Mouse (Mus musculus) 416B (cell line): Measurements from ENCODE around the gene Slc25a39.

ENCODE experiments used
- DNase-seq: peaks from one replicate; pipeline ENCODE4 v3.0.0; 2011; ENCODE audit warnings: low read depth

The Slc25a39 gene

DNA sequence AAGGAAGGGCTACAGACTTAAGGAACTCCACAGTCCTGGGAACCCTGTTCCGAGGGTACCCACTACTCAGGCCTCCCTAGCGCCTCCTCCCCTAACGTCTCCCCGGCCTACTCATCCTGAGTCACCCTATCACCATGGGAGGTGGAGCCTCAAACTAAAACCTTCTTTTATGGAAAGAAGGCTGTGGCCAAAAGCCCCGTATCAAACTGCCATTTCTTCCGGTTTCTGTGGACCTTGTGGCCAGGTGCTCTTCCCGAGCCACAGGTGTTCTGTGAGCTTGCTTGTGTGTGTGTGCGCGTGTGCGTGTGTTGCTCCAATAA is 28.7 kb upstream of the Slc25a39 start:
- DNase-seq = no peak

DNA sequence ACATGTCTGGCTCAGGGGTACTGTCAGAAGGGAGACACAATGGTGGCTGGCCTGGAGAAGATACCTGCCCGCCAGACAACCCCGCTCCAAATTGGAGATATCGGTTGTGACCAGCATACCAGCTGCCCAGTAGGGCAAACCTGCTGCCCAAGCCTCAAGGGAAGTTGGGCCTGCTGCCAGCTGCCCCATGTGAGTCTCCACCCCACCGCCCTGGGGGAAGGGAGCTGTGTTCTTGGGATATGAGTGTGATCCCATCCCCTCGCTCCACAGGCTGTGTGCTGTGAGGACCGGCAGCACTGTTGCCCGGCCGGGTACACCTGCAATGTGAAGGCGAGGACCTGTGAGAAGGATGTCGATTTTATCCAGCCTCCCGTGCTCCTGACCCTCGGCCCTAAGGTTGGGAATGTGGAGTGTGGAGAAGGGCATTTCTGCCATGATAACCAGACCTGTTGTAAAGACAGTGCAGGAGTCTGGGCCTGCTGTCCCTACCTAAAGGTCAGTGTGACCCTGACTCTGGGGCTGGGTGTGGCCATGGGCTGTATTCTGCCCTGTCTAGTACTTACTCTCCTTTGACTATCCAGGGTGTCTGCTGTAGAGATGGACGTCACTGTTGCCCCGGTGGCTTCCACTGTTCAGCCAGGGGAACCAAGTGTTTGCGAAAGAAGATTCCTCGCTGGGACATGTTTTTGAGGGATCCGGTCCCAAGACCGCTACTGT is 28.2 kb upstream of the Slc25a39 start:
- DNase-seq = no peak

DNA sequence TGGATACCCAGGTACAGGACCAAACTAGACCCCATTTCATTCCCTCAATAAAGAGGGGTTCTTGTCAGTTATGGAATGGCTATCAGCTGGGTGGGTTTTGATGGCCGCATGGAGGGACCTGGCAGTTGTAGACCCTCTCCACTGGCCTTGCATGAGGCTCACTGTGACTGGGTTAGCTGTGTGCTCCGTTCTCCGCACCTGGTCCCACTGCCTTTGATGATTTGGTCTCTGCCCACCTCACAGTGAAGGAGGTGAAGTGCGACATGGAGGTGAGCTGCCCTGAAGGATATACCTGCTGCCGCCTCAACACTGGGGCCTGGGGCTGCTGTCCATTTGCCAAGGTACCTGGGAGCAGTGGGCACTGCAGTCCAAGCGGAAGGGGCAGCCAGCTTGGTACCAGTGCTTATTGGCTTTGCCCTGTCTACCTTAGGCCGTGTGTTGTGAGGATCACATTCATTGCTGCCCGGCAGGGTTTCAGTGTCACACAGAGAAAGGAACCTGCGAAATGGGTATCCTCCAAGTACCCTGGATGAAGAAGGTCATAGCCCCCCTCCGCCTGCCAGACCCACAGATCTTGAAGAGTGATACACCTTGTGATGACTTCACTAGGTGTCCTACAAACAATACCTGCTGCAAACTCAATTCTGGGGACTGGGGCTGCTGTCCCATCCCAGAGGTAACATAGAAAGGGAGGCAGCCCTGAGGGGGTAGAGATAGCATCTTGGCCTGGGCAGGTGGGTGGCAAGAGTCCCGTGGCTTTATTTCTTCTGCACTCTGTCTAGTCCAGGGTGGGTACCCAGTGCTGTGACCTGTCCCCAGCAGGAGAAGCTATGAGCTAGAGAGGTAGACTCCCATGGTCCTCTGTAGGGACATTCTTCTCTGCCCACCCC is 27.3 kb upstream of the Slc25a39 start:
- no peak for DNase-seq

DNA sequence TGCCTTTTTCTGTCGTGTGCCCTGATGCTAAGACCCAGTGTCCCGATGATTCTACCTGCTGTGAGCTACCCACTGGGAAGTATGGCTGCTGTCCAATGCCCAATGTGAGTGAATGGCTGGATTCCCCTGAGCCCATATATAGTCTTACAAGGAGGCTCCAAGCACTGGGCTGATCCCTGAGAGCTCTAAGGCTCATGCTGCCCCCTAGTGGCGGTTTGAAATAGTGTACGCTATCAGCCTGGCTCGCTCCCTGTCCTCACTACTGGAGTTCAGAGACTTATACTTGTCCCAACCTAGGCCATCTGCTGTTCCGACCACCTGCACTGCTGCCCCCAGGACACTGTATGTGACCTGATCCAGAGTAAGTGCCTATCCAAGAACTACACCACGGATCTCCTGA is 26.7 kb upstream of the Slc25a39 start:
- DNase-seq = peak; percentile 90

DNA sequence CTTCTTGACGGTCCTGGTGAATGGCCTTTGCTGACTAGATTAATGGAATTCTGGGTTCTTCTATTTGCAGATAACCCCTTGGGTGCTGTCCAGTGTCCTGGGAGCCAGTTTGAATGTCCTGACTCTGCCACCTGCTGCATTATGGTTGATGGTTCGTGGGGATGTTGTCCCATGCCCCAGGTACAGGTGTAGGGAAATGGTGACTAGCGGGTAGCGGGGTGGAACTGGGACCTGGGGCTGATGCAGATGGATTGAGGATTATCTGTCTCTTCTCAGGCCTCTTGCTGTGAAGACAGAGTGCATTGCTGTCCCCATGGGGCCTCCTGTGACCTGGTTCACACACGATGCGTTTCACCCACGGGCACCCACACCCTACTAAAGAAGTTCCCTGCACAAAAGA is 26.1 kb upstream of the Slc25a39 start:
- no peak for DNase-seq

DNA sequence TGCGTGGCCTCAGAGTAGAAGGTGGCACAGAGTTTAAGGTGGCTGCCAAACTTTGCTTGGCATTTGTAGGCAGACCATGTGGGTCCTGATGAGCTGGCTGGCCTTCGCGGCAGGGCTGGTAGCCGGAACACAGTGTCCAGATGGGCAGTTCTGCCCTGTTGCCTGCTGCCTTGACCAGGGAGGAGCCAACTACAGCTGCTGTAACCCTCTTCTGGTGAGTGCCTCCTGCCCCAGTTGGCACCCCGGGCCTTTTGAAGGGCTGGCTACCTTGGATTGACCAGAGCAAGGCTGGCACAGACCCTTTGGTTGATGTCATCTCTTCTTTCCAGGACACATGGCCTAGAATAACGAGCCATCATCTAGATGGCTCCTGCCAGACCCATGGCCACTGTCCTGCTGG is 25.1 kb upstream of the Slc25a39 start:
- DNase-seq = no peak

DNA sequence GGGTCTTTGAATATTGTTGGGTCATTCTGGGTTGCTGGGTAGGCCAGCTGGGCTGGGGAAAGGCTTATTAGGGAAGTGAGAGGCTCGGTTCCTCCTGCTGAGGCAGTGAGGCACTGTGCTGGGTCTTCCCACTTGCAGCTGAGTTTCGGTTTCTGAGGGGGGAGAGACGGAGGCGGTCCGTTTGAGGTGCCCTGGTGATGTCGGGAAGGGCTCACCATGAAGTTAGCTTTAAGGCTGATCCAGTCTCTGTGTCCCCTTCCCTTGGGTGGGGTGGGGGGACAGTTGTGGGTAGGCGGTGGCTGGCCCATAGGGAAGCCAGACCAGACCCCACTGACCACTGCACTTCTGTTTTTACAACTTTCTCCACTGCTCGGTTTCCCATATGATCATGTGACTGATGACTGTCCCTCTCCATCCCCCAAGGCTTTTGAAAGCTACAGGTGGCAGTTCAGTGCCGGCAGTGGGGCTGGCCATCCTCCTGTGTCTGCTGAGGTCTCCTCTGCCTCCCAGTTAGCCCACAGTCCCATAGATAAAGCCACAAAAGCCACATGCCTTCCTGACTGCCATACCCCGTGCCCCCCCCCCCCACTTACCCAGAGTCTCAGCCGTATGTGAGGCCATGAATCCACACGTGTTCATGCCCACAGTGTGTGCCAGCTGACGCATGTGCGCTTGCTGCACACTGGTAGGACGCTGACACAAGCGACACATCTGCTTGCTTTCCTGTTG is 24.5 kb upstream of the Slc25a39 start:
- peak; percentile 90 for DNase-seq

DNA sequence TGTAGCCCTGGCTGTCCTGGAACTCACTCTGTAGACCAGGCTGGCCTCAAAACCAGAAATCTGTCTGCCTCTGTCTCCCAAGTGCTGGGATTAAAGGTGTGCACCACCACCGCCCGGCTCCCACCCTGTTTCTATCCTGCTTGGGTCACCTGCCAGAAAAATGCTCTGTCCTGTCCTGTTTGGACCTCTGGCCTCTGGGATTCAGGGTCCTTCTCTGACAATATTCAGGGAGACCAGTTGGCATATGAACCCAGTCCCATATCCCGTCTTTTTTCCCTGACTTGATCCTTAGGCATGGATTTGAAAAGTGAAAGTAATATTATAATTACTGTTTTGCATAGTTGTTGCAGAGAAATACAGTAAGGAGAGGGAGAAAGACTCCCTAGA is 24.0 kb upstream of the Slc25a39 start:
- no peak for DNase-seq

DNA sequence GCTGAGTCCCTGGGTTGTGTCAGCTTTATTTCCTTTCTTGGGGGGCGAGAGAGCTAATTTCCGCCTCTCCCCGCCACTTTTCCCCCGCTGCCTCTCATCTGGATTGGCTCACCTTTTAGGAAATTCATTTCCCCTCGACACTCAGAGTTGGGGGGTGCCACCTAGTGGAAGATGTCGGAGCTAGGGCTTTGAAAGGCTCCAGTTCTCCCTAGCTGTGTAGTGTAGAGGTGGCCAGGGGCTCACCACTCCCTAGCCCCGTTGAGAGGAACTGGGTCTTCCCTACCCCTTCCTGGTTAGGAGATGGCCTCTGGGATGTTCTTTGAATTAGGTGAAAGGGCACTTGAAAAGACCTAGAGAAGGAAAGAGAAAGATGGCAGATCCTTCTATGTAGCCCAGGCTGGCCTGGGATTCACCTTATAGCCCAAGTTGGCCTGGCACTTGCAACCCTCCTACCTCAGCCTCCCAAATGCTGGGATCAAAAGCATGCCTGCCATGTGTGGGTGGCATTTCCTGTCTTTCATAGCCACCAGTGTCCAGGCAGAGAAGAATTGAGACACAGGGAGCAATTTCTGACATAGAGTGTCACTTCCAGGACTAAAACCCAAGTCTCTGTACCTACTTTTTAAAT is 23.4 kb upstream of the Slc25a39 start:
- DNase-seq = peak; percentile 86

DNA sequence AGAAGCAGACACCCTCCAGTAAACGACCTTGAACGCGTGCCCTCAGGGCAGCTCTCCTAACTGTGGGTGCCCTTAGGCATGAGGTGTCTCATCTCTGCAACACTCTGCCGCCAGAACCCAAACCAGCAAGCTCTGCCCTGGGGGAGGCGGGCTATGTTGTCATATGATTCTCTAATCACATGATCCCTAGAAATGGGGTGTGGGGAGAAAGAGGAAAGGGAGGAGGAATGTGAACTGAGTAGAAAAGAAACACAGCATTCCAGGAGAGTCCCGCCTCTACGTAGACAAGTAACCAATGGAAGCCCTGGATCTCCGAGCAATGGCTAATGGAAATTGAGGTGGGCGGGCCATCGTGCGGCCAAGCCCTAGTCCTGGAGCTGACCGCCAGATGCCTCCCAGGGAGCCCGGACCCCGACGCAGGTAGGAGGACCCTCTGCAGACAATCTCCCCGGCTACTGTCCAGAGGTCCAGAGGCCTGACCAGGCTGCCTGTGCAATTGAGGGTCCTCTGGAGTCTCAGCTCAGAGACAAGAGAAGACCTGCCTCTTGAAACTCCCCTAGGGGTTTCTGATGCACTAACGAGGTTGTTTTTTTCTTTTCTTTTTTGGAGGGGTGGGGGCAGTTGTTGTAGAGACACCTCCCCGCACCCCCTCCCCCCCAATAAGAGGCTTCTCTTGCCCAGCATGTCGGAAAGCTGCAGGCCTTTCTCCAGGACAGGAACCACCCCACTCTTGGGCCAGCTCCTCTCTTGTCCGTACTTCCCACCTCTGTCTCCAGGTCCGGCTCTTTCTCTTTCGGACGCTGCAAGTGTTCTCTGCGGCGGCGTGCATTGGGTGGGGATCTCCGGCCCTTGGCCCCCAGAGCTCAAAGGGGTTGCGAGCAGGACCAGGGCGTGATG is 22.6 kb upstream of the Slc25a39 start, which contains the start of gene Grn:
Grn (plus strand) TSS at position 195 of the 897 bp plus-strand sequence.
- DNase-seq = peak; percentile 98

DNA sequence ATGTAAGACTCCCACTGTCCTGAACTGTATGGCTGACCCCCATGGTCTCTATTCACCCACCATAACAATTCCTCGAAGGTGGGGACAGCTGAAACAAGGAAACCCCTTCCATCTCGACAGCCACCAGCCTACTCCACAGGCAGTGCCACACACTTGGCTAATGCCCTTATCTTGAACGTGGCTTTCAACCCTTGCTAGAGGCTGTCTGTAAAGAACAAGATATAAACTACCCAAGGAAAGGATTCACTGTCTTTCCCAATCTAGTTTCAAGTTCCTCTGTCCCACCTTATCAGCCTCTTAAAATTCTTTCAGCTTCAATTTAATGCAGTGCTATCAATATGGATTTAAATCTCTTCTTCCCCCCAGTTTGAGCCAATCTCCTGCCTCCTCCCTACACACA is 21.8 kb upstream of the Slc25a39 start:
- no peak for DNase-seq

DNA sequence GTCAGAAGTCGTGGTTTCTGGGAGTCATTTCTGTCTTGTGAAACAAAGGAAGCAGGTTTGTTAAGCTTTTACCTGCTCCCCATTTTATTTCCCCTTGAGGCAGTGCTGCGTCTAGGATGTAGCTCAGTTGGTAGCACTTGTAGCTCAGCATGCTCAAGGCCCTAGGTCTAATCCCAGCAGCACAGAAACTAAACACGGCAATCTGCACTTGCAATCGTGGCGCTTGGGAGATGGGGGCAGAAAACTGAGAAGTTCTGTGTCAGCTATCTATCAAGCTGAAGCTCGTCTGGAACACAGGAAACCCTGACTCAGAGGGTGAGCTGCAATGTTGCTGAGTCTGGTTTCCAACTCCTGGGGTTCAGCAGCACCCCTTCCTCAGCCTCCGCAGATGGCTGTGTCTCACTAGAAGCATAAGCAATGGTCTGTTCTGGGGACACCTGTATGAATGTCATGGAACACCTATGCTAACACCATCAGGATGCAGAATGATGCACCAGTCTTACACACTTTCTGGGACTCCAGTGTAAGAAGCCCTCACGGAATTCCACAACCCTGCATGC is 21.3 kb upstream of the Slc25a39 start:
- DNase-seq = peak; percentile 80

DNA sequence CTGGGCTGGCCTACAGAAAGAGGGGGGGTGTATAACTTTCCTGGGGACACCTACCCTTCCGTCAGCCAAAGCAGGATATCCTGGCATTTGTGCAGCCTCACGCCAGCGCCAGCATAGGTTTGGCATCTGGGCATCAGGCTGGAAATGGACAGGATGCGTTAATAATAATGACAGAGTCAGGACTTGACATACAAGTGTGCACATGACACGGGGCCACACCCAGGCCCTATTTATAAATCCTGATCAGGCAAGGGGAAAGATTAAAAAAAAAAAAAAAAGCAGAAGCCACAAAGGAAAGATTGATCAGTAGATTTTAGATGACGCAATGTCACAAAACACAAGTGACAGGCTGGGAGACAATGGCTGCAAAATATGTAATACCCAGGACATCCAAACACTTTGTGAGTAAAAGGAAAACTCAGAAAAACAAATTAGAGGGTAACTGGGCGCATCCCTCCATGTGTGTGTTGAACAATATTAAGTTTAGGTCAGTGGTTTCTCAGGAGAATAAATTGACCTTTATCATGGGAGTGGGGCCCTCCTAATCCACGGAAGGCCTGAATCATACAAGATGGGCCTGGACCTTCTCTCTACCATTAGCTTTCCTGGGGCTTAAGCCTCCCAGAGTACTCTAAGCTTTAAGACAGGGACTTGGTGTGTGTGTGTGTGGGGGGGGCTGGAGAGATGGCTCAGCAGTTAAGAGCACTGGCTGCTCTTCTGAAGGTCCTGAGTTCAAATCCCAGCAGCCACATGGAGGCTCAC is 18.0 kb upstream of the Slc25a39 start:
- peak; percentile 89 for DNase-seq

DNA sequence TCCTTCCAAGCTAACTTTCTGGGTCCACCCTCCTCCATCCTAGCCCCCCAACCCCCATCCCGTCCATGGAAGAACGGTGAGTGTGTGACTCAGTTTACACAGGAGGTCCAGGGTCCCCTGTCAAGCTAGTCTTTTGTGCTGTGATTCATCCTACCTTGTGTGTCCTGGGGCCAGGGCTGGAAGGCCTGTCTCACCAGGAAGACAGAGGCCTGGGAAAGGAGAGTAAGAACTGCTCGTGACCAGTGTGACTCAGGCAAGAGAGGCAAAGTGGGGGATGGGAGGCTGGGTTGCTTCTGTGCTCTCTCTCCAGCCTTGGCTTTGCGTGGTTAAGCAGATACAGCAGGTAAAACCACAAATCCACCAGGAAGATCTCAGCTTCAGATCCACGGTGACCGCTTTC is 16.9 kb upstream of the Slc25a39 start:
- DNase-seq = peak; percentile 65

DNA sequence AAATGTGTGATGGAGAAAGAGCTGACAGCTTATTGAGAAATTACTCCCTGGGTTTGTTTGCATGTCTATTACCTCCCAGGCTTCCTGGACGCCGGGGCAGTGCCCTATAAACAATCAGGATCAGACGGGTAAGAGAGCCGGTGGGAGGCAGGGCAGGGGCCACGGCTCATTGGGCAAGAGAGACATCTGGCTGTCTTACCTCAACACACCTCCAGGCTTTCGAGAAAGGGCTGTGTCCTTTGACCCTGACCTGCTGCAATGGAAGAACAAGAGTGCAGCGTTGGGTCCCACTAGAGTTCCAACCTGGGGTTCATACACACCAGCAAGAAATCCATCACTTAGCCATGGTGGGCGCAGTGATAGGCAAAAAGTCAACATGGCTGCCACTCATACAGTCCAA is 13.8 kb upstream of the Slc25a39 start:
- DNase-seq = no peak

DNA sequence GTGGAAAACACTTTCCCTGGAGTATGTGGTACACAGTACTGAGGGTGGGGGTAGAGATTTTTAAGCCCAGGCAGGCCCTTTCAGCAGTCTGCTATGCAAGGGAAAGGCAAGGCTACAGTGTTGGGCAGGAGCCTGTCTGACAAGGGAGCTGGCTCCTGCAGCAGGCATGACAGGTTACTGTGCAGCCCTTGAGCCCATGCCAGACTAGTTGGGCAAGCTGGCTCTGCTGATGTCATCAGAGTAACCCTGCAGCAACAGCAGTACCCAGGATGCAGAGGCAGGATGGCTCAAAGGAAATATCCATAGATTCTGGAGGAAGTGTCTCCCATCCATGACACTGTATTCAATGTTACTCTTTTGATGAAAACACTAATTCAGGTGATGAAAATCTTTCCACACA is 11.1 kb upstream of the Slc25a39 start:
- no peak for DNase-seq

DNA sequence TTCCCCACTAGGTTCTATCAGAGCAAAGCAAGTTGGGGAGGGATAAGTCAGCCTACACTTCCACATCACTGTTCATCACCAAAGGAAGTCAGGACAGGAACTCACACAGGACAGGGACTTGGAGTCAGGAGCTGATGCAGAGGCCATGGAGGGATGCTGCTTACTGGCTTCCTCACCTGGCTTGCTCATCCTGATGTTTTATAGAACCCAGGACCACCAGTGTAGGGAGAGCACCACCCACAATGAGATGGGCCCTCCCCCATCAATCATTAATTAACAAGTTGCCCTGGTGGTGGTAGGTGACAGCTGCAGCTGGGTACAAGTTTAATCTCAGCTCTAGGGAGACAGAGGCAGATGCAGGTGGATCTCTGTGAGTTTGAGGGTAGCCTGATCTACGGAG is 9.4 kb upstream of the Slc25a39 start:
- no peak for DNase-seq

DNA sequence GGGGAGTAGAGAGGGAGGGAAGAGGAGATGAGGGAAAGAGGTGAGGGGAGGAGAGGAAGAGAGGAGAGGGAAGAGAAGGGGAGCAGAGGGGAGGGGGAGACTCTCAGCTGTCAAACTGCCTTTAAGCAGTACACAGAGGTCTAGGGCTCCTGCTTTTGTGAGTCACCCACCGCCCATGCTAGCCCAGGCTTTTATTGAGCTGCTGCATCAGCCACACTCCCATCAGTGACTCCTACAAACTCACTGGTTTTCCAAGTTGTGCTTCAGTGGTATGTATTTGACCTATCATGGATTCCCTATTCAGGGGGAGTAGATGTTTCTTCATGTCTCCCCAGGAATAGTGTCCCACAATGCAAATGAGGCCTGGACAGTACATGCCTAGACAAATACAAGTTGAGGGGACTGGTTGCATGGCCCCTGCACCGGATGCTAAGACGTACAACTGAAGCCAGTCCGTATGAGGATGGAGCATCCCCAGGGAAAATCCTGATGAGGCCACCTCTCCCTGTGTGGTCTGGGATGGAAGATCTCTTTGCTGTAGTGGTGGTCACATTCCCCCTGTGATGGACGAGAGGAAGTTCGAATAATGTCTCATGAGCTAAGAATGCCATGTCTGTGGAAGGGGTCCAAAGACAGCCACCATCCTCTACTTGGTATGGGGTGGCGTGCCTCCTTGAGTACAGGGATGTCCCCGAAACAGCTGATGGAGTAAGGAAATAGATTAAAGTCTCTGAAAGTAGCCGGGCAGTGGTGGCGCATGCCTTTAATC is 7.5 kb upstream of the Slc25a39 start:
- DNase-seq = no peak

DNA sequence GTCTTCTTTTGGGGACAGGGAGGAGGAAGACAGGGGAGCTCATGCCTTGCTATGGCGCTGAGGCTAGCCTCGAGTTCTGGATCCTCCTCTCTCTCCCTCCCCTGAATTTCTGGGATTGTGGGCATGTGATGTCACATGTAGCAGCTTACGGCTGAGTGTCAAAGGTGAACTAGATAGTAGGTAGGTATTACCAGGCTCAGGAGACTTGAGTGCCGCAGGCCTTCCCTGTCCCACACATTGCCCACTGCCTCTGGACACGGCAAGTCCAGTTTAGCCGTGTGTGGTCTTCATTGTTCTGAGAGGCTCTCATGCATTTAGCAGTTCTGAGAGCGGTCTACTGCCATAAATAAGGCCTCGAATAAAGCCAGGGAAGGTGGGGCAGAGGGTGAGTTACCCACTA is 5.3 kb upstream of the Slc25a39 start:
- DNase-seq = no peak

DNA sequence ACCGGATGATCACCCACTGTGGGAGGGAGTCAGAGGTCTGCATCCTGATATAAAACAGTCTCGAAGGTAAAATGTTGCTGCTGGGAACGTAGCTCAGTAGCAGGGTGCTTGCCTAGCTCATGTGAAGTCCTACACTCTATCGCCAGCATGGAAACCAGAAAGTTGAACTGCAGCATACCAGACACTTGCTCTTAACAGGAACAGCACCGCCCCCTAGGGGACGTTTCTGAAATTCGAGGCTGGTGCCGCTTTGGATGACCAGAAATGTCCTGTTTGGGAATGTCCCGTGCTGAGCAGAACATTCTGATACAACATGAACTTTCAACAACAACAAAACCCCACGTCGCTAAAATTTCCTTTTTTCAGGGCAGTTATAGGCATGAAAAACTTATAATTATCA is 4.0 kb upstream of the Slc25a39 start:
- peak; percentile 92 for DNase-seq
